Mouse (Mus musculus): ENCODE results near the gene Rgs13. TPM values are rescaled to one million over a fixed set of nuclear protein-coding genes. Genes with fewer than 3 reads are reported as not detected.

Rgs13 gene
- total RNA-seq, 2 experiments from 2014 or later: 0.54 to 0.61 TPM

DNA sequence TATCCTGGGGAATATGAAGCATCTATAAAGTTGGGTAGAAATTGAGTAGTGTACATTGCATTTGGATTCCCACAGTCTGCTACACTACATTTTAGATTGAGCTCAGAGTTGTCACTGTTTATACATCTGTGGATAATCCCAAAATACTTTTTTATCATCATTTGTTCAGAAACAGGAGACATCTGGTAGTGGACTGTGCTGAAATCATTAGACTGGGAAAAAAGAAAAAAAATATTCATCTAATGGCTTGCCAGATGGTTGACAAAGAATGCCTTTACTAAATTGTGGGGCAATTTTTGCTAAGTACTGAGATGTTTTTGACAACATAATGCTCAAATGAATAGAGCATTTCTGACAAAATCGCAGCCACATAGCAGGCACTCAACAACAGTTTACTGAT is 86.8 kb downstream of the Rgs13 start:
- no peak overlapping the region for H3K4me3 ChIP-seq
- intact Hi-C loops (cut with DNase I): no loop called here
- DNase-seq (ENCODE audit: extremely low spot score in 1 of 2, low spot score in 2 of 2): no peak
- H3K27ac ChIP-seq: no peak overlapping the region
- no peak for TF ChIP-seq CTCF (IDR thresholded peaks at IDR 0.05)

Other genes starting within 250 kb of the Rgs13 start
- gene Rgs2, start 173.2 kb downstream of the Rgs13 start, total RNA-seq (2021): 10 to 100 TPM; 69.4 to 71.0 TPM
- gene Rgs1, start 71.9 kb upstream of the Rgs13 start, total RNA-seq (2021): under 1 TPM in 1 of 2 experiments, not detected in 1; 0.51 TPM